Mouse (Mus musculus) E14TG2a.4 (cell line): ENCODE measurements around the gene Stk38.

Source experiments
- CTCF ChIP-seq: conservative IDR thresholded peaks from 2 replicates; pipeline ENCODE4 v1.5.1; 2014; ENCODE audit warnings: low read length
- NANOG ChIP-seq: IDR thresholded peaks from 2 replicates; pipeline ENCODE4 v1.6.1; 2014; ENCODE audit warnings: borderline replicate concordance, low read length, mixed read lengths

DNA sequence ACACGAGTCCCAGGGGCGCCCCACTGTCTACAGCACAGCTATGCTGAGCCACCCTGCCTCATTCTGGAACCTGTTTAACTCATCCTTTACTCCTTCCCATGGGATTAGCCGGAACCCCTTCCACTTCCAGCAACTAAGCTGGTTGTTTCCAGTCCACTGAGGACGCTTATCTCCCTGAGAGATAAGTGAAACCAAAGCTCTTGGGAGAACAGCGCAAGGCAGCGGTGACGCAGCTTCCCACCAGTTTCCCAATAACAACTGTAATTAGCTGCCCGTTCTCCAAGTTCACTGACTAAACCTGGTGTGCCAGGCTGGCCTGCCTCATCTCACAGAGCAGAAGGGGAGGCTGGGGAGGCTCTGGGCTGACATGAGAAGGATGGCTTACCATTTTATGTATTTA, 86.7 kb downstream of the Stk38 start:
- TF ChIP-seq CTCF = no peak
- no peak for TF ChIP-seq NANOG
